Mouse (Mus musculus): ENCODE data around the gene Fis1. TPM values are rescaled to one million over a fixed set of nuclear protein-coding genes. Genes with fewer than 3 reads are reported as not detected.

Fis1 gene
- polyA plus RNA-seq, 1 experiment from 2014 or later: 314 TPM

GRCm38 (mm10) chr5:136986695-136987137 is 33.6 kb downstream of the Fis1 start, which contains the start of gene Plod3:
TSS of gene Plod3 (plus strand) at chr5:136987019.
- Histone ChIP-seq H3K36me3 (ENCODE audit: insufficient read depth) (peaks cover 36% of the 10 kb centered on the region), H3K4me2 (peak within 1 kb of the TSS; percentile 72), H3K27ac (ENCODE audit: low read depth) (peak within 1 kb of the TSS; percentile 98), H3K9me3 (ENCODE audit: low read depth, low read length) (no peaks in the 10 kb centered on the region), H3K4me1 (ENCODE audit: insufficient read depth) (peaks cover 4% of the 10 kb centered on the region), H3K27me3 (ENCODE audit: insufficient read depth, low read length) (no peaks in the 10 kb centered on the region), H3K4me3 (ENCODE audit: low read depth, low read length) (peak within 1 kb of the TSS; percentile 86), H3K9ac (peak within 1 kb of the TSS; percentile 96)
- under 1% methylated on average over 26 of the region's 26 CpGs for WGBS
- ATAC-seq (ENCODE audit: insufficient read depth) (peak; percentile 88), DNase-seq (peak; percentile 100)
- TF ChIP-seq CTCF (IDR thresholded peaks at IDR 0.05; ENCODE audit: low read depth): no peak; the same call in 1 of the 2 replicates

GRCm38 (mm10) chr5:136987138-136987933 is 34.3 kb downstream of the Fis1 start:
- Histone ChIP-seq H3K27ac (ENCODE audit: low read depth) (peak overlapping the region; percentile 98), H3K4me1 (ENCODE audit: insufficient read depth) (peaks cover 4% of the 10 kb centered on the region), H3K4me3 (ENCODE audit: low read depth, low read length) (peak overlapping the region; percentile 86), H3K36me3 (ENCODE audit: insufficient read depth) (peaks cover 37% of the 10 kb centered on the region), H3K4me2 (peak overlapping the region; percentile 72), H3K9ac (peak overlapping the region; percentile 96), H3K27me3 (ENCODE audit: insufficient read depth, low read length) (no peaks in the 10 kb centered on the region), H3K9me3 (ENCODE audit: low read depth, low read length) (no peaks in the 10 kb centered on the region)
- ATAC-seq (ENCODE audit: insufficient read depth) (peak; percentile 65), DNase-seq (peak; percentile 85)
- under 1% methylated on average over 67 of the region's 67 CpGs for WGBS
- TF ChIP-seq CTCF (IDR thresholded peaks at IDR 0.05; ENCODE audit: low read depth): no peak

- peak within 1 kb of the TSS; percentile 96 for H3K9ac ChIP-seq
- no peak for TF ChIP-seq CTCF (IDR thresholded peaks at IDR 0.05; ENCODE audit: low read depth)
- H3K27ac ChIP-seq (ENCODE audit: low read depth): peak within 1 kb of the TSS; percentile 98
- no peaks in the 10 kb centered on the region for H3K9me3 ChIP-seq (ENCODE audit: low read depth, low read length)
- no peaks in the 10 kb centered on the region for H3K27me3 ChIP-seq (ENCODE audit: insufficient read depth, low read length)
- ATAC-seq (ENCODE audit: insufficient read depth) (0 out of 2 replicates have a peak, but pooled peaks have one; percentile 1), DNase-seq (peak; percentile 13)
- H3K4me1 ChIP-seq (ENCODE audit: insufficient read depth): peaks cover 4% of the 10 kb centered on the region
- H3K4me2 ChIP-seq: peak within 1 kb of the TSS; percentile 72
- H3K36me3 ChIP-seq (ENCODE audit: insufficient read depth): peaks cover 41% of the 10 kb centered on the region
- 2% methylated on average over 12 of the region's 12 CpGs for whole genome bisulfite sequencing
- H3K4me3 ChIP-seq (ENCODE audit: low read depth, low read length): peak within 1 kb of the TSS; percentile 86
These were observed 34.8 kb downstream of the Fis1 start, which contains the start of gene Znhit1 for GRCm38 (mm10) chr5:136987934-136988271. TSS of gene Znhit1 (minus strand) at chr5:136988021.

- H3K27me3 ChIP-seq (ENCODE audit: insufficient read depth, low read length): no peaks in the 10 kb centered on the region
- peaks cover 47% of the 10 kb centered on the region for H3K36me3 ChIP-seq (ENCODE audit: insufficient read depth)
- no peak for TF ChIP-seq CTCF (IDR thresholded peaks at IDR 0.05; ENCODE audit: low read depth)
- peak overlapping the region; percentile 96 for H3K9ac ChIP-seq
- H3K4me1 ChIP-seq (ENCODE audit: insufficient read depth): peaks cover 4% of the 10 kb centered on the region
- H3K4me3 ChIP-seq (ENCODE audit: low read depth, low read length): peak overlapping the region; percentile 86
- no peak overlapping the region for H3K27ac ChIP-seq (ENCODE audit: low read depth)
- no peaks in the 10 kb centered on the region for H3K9me3 ChIP-seq (ENCODE audit: low read depth, low read length)
- ATAC-seq (ENCODE audit: insufficient read depth) (no peak), DNase-seq (peak; percentile 69)
- 41% methylated on average over 7 of the region's 7 CpGs for WGBS
- peak overlapping the region; percentile 72 for H3K4me2 ChIP-seq
These were observed 35.3 kb downstream of the Fis1 start for GRCm38 (mm10) chr5:136988420-136988819.

GRCm38 (mm10) chr5:136989801-136990200 is 36.7 kb downstream of the Fis1 start:
- TF ChIP-seq CTCF (IDR thresholded peaks at IDR 0.05; ENCODE audit: low read depth): no peak

GRCm38 (mm10) chr5:136999449-136999848 is 46.4 kb downstream of the Fis1 start:
- WGBS: 60% methylated on average over 4 of the region's 5 CpGs
- TF ChIP-seq CTCF (IDR thresholded peaks at IDR 0.05; ENCODE audit: low read depth): no peak
- Histone ChIP-seq H3K4me3 (ENCODE audit: low read depth, low read length) (no peak overlapping the region), H3K9me3 (ENCODE audit: low read depth, low read length) (no peaks in the 10 kb centered on the region), H3K27ac (ENCODE audit: low read depth) (no peak overlapping the region), H3K4me1 (ENCODE audit: insufficient read depth) (peaks cover 10% of the 10 kb centered on the region; the same call in 1 of the 2 replicates), H3K27me3 (ENCODE audit: insufficient read depth, low read length) (no peaks in the 10 kb centered on the region), H3K36me3 (ENCODE audit: insufficient read depth) (peaks cover 17% of the 10 kb centered on the region), H3K9ac (no peak overlapping the region), H3K4me2 (no peak overlapping the region)
- DNase-seq (no peak), ATAC-seq (ENCODE audit: insufficient read depth) (no peak)

More at GRCm38 (mm10) chr5:136989801-136990200, 36.7 kb downstream of the Fis1 start:
- ATAC-seq (ENCODE audit: insufficient read depth) (no peak), DNase-seq (no peak)
- WGBS: 89% methylated on average over 6 of the region's 6 CpGs
- Histone ChIP-seq H3K36me3 (ENCODE audit: insufficient read depth) (peaks cover 55% of the 10 kb centered on the region), H3K4me3 (ENCODE audit: low read depth, low read length) (no peak overlapping the region), H3K4me1 (ENCODE audit: insufficient read depth) (peaks cover 4% of the 10 kb centered on the region), H3K4me2 (no peak overlapping the region), H3K27ac (ENCODE audit: low read depth) (no peak overlapping the region), H3K9ac (no peak overlapping the region), H3K27me3 (ENCODE audit: insufficient read depth, low read length) (no peaks in the 10 kb centered on the region), H3K9me3 (ENCODE audit: low read depth, low read length) (no peaks in the 10 kb centered on the region)

- no peak overlapping the region for H3K4me2 ChIP-seq
- ATAC-seq (ENCODE audit: insufficient read depth): no peak
- H3K27ac ChIP-seq (ENCODE audit: low read depth): no peak overlapping the region
- no peak overlapping the region for H3K9ac ChIP-seq
- DNase-seq: peak; percentile 22
- 88% methylated on average over 2 of the region's 2 CpGs for WGBS
- peaks cover 5% of the 10 kb centered on the region for H3K36me3 ChIP-seq (ENCODE audit: insufficient read depth)
- TF ChIP-seq CTCF (IDR thresholded peaks at IDR 0.05; ENCODE audit: low read depth): no peak
- H3K9me3 ChIP-seq (ENCODE audit: low read depth, low read length): no peaks in the 10 kb centered on the region
- peaks cover 10% of the 10 kb centered on the region; the same call in 1 of the 2 replicates for H3K4me1 ChIP-seq (ENCODE audit: insufficient read depth)
- H3K27me3 ChIP-seq (ENCODE audit: insufficient read depth, low read length): no peaks in the 10 kb centered on the region
- H3K4me3 ChIP-seq (ENCODE audit: low read depth, low read length): no peak overlapping the region
These were observed 47.5 kb downstream of the Fis1 start for GRCm38 (mm10) chr5:137000612-137001011.
